Mouse (Mus musculus) embryonic facial prominence, embryonic 10.5 days (tissue): ENCODE measurements around the gene Ddhd1. TPM values are rescaled to one million over a fixed set of nuclear protein-coding genes. Genes with fewer than 3 reads are reported as not detected.
"Not testable (repeated sequence)": the region's sequence is repeated elsewhere in the genome, so short reads cannot be mapped to it uniquely, and the experiment has no call there.

Experiments
- DNase-seq: peaks from one replicate; pipeline ENCODE4 v3.0.0-alpha.2; 2017; ENCODE audit warnings: low spot score
- H3K27ac ChIP-seq: fragments of 300-500 bp; sonication (generic); replicated peaks from 2 replicates; pipeline ENCODE4 v1.5.1; 2016; ENCODE audit warnings: mild to moderate bottlenecking
- H3K27me3 ChIP-seq: fragments of 300-500 bp; sonication (generic); replicated peaks from 2 replicates; pipeline ENCODE4 v1.6.1; 2016; ENCODE audit warnings: low read depth, mild to moderate bottlenecking; ENCODE audit not compliant: poor library complexity, severe bottlenecking
- H3K36me3 ChIP-seq: fragments of 300-500 bp; sonication (generic); replicated peaks from 2 replicates; pipeline ENCODE4 v1.6.1; 2016; ENCODE audit warnings: mild to moderate bottlenecking, moderate library complexity
- H3K4me1 ChIP-seq: fragments of 300-500 bp; sonication (generic); 2 replicates; pipeline ENCODE4 v1.6.1; 2016
- H3K4me3 ChIP-seq: fragments of 300-500 bp; sonication (generic); 2 replicates; pipeline ENCODE4 v1.5.1; 2016; ENCODE audit warnings: mild to moderate bottlenecking, moderate library complexity
- H3K9me3 ChIP-seq: fragments of 300-500 bp; sonication (generic); 2 replicates; pipeline ENCODE4 v1.6.1; 2016; ENCODE audit warnings: mild to moderate bottlenecking
- WGBS: fragments of 180-500 bp; shearing (Covaris S2); methylation state at CpG from one replicate; pipeline ENCODE4 v1.1.7; 2016; 5-methylcytosine and 5-hydroxymethylcytosine counted together
- polyA plus RNA-seq: library from polyadenylated mRNA; unstranded; fragments of >200 nt; fragmentation: Nextera tagmentation; extraction: Ambion mirVana; gene quantifications from 2 replicates; pipeline ENCODE4 v1.2.1, GENCODE M21; 2016

The Ddhd1 gene
- polyA plus RNA-seq, 1 experiment from 2014 or later: 5.4 TPM

DNA sequence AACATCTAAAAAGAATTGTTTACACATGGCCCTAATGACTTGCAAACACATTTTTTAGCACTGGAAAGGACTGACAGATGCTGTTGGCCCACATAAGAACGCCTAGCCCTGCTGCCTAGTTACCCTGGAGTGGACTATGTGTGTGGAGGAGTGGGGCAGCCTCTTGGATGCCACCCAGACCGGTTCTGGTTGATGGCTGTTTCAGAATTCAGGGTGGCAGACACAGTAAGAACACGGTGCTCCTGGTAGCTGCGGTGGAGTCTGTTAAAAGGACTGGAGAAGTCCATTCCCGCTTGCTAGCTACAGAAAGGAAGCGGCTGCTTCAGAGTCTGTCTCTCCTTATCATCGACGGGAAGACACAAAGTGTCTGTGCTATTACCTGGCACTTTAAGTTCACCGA is 57.4 kb downstream of the Ddhd1 start:
- H3K4me1 ChIP-seq: no peaks in the 10 kb centered on the region
- no peak overlapping the region for H3K4me3 ChIP-seq
- H3K9me3 ChIP-seq: no peaks in the 10 kb centered on the region
- no peak overlapping the region for H3K27ac ChIP-seq
- no peaks in the 10 kb centered on the region for H3K27me3 ChIP-seq
- DNase-seq: no peak
- peaks cover 5% of the 10 kb centered on the region for H3K36me3 ChIP-seq
- 90% methylated on average over 9 of the region's 9 CpGs for WGBS

GRCm38 (mm10) chr14:45597855-45598254 is 60.1 kb downstream of the Ddhd1 start:
- 80% methylated on average over 8 of the region's 8 CpGs for WGBS
- no peak for DNase-seq
- no peak overlapping the region for H3K27ac ChIP-seq
- no peak overlapping the region for H3K4me3 ChIP-seq
- H3K36me3 ChIP-seq: peaks cover 11% of the 10 kb centered on the region
- no peaks in the 10 kb centered on the region for H3K9me3 ChIP-seq
- H3K4me1 ChIP-seq: no peaks in the 10 kb centered on the region
- no peaks in the 10 kb centered on the region for H3K27me3 ChIP-seq

DNA sequence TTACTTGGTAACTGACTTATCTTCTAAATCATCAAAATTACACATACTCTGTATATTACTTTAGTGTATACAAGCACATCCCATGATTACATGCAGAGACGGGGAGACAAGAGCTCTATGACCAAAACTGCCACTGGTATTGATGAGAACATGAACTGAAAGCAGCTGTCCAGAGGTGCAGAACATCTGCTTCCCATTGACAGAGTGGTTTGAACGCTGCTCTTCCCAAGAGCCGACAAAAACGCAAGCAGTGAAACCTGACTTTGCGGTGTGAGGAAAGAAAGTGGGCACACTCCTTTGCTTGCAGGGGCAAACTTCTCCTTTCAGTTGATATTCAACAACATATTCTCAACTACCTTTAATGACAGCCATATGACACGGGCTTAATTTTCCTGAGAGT is 64.7 kb downstream of the Ddhd1 start:
- Histone ChIP-seq H3K4me3 (no peak overlapping the region), H3K9me3 (no peaks in the 10 kb centered on the region), H3K36me3 (peaks cover 11% of the 10 kb centered on the region), H3K4me1 (no peaks in the 10 kb centered on the region), H3K27ac (no peak overlapping the region), H3K27me3 (no peaks in the 10 kb centered on the region)
- no peak for DNase-seq
- 64% methylated on average over 6 of the region's 6 CpGs for WGBS

- no peaks in the 10 kb centered on the region for H3K27me3 ChIP-seq
- 61% methylated on average over 7 of the region's 7 CpGs for WGBS
- no peak overlapping the region for H3K4me3 ChIP-seq
- H3K27ac ChIP-seq: no peak overlapping the region
- H3K9me3 ChIP-seq: no peaks in the 10 kb centered on the region
- H3K4me1 ChIP-seq: no peaks in the 10 kb centered on the region
- no peaks in the 10 kb centered on the region for H3K36me3 ChIP-seq
- no peak for DNase-seq
Measured at GRCm38 (mm10) chr14:45588403-45588802, 69.5 kb downstream of the Ddhd1 start.

GRCm38 (mm10) chr14:45587536-45587935 is 70.4 kb downstream of the Ddhd1 start:
- H3K9me3 ChIP-seq: no peaks in the 10 kb centered on the region
- 86% methylated on average over 6 of the region's 6 CpGs for WGBS
- no peak for DNase-seq

DNA sequence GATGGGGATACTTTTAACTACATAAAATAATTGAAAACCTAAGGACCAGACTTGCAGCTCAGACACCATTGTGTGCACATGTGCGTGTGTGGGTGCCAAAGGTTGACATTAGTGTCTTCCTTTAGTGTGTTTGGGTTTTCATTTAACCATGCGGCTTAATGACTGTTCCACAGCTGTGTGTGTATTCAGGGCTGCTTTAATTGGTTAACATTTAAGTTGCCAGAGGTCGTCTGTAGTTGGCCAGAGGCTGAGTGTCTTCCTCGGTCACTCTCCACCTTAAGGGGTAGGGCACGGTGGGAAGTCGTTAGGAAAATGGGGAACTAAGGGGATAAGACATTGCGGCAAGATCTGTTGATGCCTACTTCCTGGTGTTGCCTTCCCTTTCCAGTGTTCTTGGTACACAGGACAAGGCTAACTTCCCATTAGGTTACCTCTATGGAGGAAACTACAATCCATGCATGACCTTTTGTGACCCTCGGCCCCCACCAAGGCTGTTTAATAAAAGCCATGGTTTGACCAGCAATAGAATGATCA is 74.4 kb downstream of the Ddhd1 start:
- no peaks in the 10 kb centered on the region for H3K36me3 ChIP-seq
- H3K27me3 ChIP-seq: no peaks in the 10 kb centered on the region
- H3K4me3 ChIP-seq: no peak overlapping the region
- WGBS: 73% methylated on average over 8 of the region's 8 CpGs
- H3K4me1 ChIP-seq: no peaks in the 10 kb centered on the region
- no peaks in the 10 kb centered on the region for H3K9me3 ChIP-seq
- no peak for DNase-seq
- no peak overlapping the region for H3K27ac ChIP-seq

More at GRCm38 (mm10) chr14:45587536-45587935, 70.4 kb downstream of the Ddhd1 start:
- Histone ChIP-seq H3K27ac (no peak overlapping the region), H3K36me3 (no peaks in the 10 kb centered on the region), H3K4me3 (no peak overlapping the region), H3K4me1 (no peaks in the 10 kb centered on the region), H3K27me3 (no peaks in the 10 kb centered on the region)

DNA sequence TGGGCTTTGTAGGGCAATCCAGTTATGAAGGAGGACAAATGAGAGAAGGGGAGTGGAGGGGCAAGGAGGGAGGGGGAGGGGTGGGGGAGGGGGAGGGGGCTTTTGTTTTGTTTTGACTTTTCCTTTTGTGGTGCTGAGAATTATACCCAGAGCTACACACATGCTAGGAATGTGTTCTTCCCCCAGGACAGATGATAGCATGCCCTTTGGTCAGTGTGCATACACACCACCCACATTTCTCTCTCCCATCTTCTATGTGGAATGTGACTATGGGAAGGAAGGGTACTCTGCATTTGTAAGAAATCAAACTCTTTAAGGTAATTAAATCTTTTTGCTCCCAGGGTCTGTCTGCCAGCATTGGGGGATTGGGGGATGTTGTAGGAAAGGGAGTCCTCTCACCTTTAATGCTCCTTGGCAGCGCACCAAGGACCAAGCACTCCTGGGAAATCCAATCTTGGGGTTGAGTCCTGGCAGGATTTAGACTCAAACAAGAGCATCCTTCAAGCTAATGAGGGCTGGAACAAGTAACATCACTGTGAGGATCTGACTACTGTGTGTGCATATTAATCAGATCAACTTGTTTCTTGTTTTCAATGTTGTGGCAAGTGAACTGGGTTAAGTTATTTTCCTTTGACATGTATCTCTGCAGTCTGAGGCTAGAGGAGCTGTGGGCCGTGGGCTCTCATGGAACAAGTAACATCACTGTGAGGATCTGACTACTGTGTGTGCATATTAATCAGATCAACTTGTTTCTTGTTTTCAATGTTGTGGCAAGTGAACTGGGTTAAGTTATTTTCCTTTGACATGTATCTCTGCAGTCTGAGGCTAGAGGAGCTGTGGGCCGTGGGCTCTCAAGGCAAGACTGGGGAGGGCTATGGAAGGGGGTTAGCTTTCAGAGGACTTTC is 76.8 kb downstream of the Ddhd1 start:
- H3K36me3 ChIP-seq, H3K27ac ChIP-seq, H3K27me3 ChIP-seq, H3K4me1 ChIP-seq, H3K4me3 ChIP-seq, H3K9me3 ChIP-seq, DNase-seq: not testable (repeated sequence)
- WGBS: 89% methylated on average over 3 of the region's 3 CpGs

GRCm38 (mm10) chr14:45566066-45566937 is 91.6 kb downstream of the Ddhd1 start:
- H3K27ac ChIP-seq: peak overlapping the region; percentile 77
- no peaks in the 10 kb centered on the region for H3K9me3 ChIP-seq
- 17% methylated on average over 33 of the region's 33 CpGs for WGBS
- peaks cover 6% of the 10 kb centered on the region for H3K27me3 ChIP-seq
- no peaks in the 10 kb centered on the region for H3K36me3 ChIP-seq
- DNase-seq: peak; percentile 85
- peak overlapping the region; percentile 53 for H3K4me3 ChIP-seq
- peaks cover 18% of the 10 kb centered on the region for H3K4me1 ChIP-seq

DNA sequence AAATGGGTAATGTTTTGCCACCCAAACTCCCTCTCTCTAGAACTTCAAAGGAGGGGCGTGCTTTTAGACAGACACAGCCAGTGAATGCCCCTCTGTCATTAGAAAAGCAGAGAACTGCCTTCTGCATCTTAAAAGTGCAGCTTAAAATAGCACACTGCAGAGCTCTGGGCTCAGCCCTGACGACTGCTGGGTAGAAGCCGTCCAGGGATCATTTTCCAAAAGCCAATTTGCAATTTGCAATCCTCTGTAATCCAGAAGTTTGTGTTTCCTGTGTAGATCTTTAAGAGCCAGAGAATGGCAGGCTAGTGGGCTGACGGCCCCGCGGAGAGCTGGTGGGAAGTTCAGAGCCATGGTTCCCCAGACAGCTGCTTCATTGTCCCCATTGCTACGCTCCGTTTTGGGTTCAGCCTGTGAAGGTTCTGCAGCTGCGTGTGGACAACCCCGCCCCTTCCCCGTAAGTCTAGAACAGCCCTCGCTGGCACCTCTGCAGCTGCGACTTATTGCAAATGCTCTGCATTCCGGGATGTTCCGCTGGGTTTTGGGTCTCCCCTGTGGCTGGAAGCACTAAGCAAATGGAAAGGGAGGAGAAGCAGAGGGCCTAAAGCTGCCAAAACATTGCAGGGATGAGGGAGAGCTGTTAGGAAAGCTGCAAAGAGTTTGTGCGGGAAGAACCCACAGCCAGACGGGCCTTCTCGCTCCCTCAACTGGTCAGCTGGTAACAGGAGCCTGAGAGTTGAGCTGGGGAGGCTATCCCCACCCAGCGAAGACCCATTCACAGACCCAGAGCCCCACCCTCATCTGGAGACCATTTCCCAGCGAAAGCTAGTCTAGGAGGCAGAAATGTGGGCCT is 92.5 kb downstream of the Ddhd1 start:
- Histone ChIP-seq H3K9me3 (no peaks in the 10 kb centered on the region), H3K27ac (peak overlapping the region; percentile 77), H3K36me3 (no peaks in the 10 kb centered on the region), H3K27me3 (peaks cover 6% of the 10 kb centered on the region), H3K4me1 (peaks cover 18% of the 10 kb centered on the region), H3K4me3 (peak overlapping the region; percentile 53)
- DNase-seq: peak; percentile 65
- 6% methylated on average over 20 of the region's 20 CpGs for WGBS

DNA sequence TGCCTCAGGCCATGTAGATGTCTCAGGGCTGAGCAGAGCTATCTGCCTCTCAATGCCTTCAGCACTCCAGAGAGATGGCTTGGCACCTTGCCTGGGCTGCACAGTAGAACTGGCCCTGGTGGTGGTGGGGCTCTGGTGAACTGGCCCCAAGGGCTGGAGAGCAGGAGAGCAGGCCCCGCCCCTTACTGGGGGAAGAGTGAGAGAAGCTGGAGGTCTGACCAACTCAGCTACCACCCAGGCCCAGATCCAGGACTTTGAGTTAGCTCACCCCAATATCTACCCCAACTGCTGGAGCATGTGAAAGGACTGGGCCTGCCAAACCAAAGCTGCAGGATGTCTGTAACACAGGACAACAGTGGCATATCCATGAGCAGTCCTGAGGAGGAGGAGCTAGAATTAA is 94.4 kb downstream of the Ddhd1 start:
- Histone ChIP-seq H3K4me1 (peaks cover 18% of the 10 kb centered on the region), H3K27ac (no peak overlapping the region), H3K9me3 (no peaks in the 10 kb centered on the region), H3K4me3 (no peak overlapping the region), H3K27me3 (peaks cover 6% of the 10 kb centered on the region), H3K36me3 (no peaks in the 10 kb centered on the region)
- DNase-seq: no peak
- 94% methylated on average over 1 of the region's 1 CpGs for WGBS

- Histone ChIP-seq H3K9me3 (no peaks in the 10 kb centered on the region), H3K27me3 (peaks cover 6% of the 10 kb centered on the region), H3K4me3 (no peak overlapping the region), H3K36me3 (no peaks in the 10 kb centered on the region), H3K27ac (no peak overlapping the region), H3K4me1 (peaks cover 18% of the 10 kb centered on the region)
- DNase-seq: no peak
- 87% methylated on average over 6 of the region's 6 CpGs for WGBS
Measured at GRCm38 (mm10) chr14:45561681-45562080, 96.3 kb downstream of the Ddhd1 start.

GRCm38 (mm10) chr14:45559018-45559417 is 98.9 kb downstream of the Ddhd1 start:
- Histone ChIP-seq H3K4me1 (0 out of 2 replicates have a peak, but pooled peaks cover 3% of the 10 kb centered on the region), H3K9me3 (no peaks in the 10 kb centered on the region), H3K36me3 (no peaks in the 10 kb centered on the region), H3K27me3 (no peaks in the 10 kb centered on the region), H3K27ac (no peak overlapping the region), H3K4me3 (no peak overlapping the region)
- DNase-seq: no peak
- 88% methylated on average over 1 of the region's 1 CpGs for WGBS
